Mouse (Mus musculus) embryonic facial prominence, embryonic 12.5 days (tissue): ENCODE measurements around the gene Dlgap3. TPM values are rescaled to one million over a fixed set of nuclear protein-coding genes. Genes with fewer than 3 reads are reported as not detected.

ENCODE experiments used
- ATAC-seq: fragments of 200-750 bp; cut with Nextera tagmentation; 2 replicates; pipeline ENCODE4 v1.8.0; 2017; ENCODE audit not compliant: insufficient number of reproducible peaks, insufficient read depth, low FRiP score, low TSS enrichment
- H3K27ac ChIP-seq: fragments of 300-500 bp; sonication (generic); 2 replicates; pipeline ENCODE4 v1.5.1; 2016; ENCODE audit warnings: mild to moderate bottlenecking
- H3K27me3 ChIP-seq: fragments of 300-500 bp; sonication (generic); 2 replicates; pipeline ENCODE4 v1.6.1; 2016; ENCODE audit warnings: mild to moderate bottlenecking, moderate library complexity
- H3K36me3 ChIP-seq: fragments of 300-500 bp; sonication (generic); 2 replicates; pipeline ENCODE4 v1.6.1; 2016; ENCODE audit warnings: mild to moderate bottlenecking
- H3K4me1 ChIP-seq: fragments of 300-500 bp; sonication (generic); 2 replicates; pipeline ENCODE4 v1.6.1; 2016
- H3K4me2 ChIP-seq: fragments of 300-500 bp; sonication (generic); replicated peaks from 2 replicates; pipeline ENCODE4 v1.6.1; 2016; ENCODE audit warnings: mild to moderate bottlenecking, moderate library complexity
- H3K4me3 ChIP-seq: fragments of 300-500 bp; sonication (generic); 2 replicates; pipeline ENCODE4 v1.5.1; 2016; ENCODE audit warnings: mild to moderate bottlenecking
- H3K9ac ChIP-seq: fragments of 300-500 bp; sonication (generic); 2 replicates; pipeline ENCODE4 v1.6.1; 2016; ENCODE audit warnings: mild to moderate bottlenecking, moderate library complexity
- H3K9me3 ChIP-seq: fragments of 300-500 bp; sonication (generic); 2 replicates; pipeline ENCODE4 v1.6.1; 2016; ENCODE audit warnings: mild to moderate bottlenecking, moderate library complexity
- WGBS: fragments of 180-500 bp; shearing (Covaris S2); methylation state at CpG from one replicate; pipeline ENCODE4 v1.1.7; 2016; 5-methylcytosine and 5-hydroxymethylcytosine counted together
- polyA plus RNA-seq: library from polyadenylated mRNA; unstranded; fragments of >200 nt; fragmentation: Nextera tagmentation; extraction: Ambion mirVana; gene quantifications from 2 replicates; pipeline ENCODE4 v1.2.1, GENCODE M21; 2016

Gene Dlgap3
- polyA plus RNA-seq, 1 experiment from 2014 or later: 1.3 TPM

DNA sequence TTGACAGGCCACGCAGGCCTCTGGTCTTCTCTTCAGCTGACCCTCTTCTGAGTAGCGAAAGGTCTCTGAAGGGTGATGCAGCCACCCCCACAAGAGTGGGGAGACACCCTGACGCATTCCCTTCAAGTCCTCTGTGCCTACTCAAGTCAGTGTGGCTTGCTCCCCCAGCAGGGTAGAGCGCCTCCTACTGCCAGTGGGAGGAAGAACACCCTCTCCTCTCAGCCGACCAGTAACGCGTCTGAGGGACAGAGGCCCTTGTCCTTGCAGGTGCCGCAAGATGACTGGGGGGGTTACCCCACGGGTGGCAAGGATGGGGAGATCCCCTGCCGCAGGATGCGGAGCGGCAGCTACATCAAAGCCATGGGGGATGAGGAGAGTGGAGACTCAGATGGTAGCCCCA is 30.4 kb downstream of the Dlgap3 start:
- no peaks in the 10 kb centered on the region for H3K9me3 ChIP-seq
- no peak for ATAC-seq
- H3K4me2 ChIP-seq: no peak overlapping the region
- no peak overlapping the region for H3K9ac ChIP-seq
- H3K27me3 ChIP-seq: 0 out of 2 replicates have a peak, but pooled peaks cover 3% of the 10 kb centered on the region
- no peaks in the 10 kb centered on the region for H3K4me1 ChIP-seq
- H3K27ac ChIP-seq: no peak overlapping the region
- no peaks in the 10 kb centered on the region for H3K36me3 ChIP-seq
- H3K4me3 ChIP-seq: no peak overlapping the region
- 53% methylated on average over 12 of the region's 12 CpGs for WGBS

DNA sequence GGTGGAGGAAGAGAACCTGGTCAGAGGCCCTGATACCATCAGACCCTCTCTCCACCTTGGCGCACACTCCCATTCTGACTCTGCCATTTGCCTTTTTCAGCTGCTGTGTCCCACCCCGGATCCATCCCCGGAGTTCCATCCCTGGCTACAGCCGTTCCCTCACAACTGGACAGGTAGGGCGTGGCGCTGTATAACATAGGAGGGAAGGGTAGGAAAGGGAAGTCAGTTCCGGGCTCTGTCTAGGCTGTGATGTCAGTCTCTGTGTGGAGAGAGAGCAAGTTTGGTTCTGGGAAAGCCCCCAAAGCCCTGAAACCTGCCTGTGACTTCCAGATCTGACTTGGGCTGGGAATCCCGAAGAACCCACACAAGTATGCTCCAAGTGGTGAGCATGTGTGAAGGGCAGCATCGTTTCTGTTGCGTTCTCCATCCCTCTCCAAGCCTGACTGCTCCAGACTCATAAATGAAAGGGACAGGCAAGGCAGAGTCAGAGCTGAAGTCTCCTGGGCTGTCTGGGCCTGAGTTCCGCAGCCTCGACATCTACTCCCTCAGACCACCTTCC is 31.2 kb downstream of the Dlgap3 start:
- Histone ChIP-seq H3K4me1 (no peaks in the 10 kb centered on the region), H3K9me3 (no peaks in the 10 kb centered on the region), H3K9ac (no peak overlapping the region), H3K27me3 (0 out of 2 replicates have a peak, but pooled peaks cover 3% of the 10 kb centered on the region), H3K36me3 (no peaks in the 10 kb centered on the region), H3K4me3 (no peak overlapping the region), H3K4me2 (no peak overlapping the region), H3K27ac (no peak overlapping the region)
- 88% methylated on average over 12 of the region's 12 CpGs for WGBS
- no peak for ATAC-seq

DNA sequence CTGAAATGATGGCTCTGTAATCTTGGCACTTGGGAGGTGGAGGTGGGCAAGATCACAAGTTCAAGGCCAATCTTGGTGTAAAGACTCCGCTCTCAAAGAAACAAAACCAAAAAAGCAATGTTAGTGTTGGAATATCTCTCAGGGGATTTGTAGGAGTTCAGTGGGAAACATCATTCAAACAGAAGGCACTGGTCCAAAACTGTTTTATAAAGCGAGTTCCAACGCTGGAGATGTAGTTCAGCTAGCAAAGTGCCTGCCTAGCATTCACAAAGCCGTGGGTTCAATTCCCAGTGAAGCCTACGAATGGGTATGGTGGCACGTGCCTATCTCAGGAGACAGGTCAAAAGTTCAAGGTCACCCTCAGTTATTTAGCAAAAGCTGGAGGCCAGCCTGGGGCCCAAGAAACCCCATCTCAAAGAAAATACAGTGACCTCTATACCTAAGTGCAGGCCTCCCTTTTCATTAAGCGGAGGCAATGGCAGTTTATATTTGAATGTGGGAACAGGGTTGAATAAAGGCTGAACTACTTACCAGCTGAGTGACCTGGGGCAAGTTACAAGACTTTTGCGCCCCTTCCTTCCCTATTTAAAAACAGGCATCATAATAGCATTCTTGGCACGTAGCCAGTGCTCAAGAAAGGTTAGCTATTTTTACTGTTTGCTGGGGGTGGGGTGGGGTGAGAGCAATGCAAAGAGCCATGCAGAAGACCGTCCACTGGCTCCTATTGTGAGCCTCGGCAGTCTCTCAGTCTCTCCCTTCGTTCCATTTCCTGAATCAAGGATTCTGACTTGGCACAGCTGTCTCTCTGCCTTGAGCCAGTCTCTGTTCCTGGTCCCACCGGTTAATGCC is 32.0 kb downstream of the Dlgap3 start:
- Histone ChIP-seq H3K4me1 (no peaks in the 10 kb centered on the region), H3K9ac (no peak overlapping the region), H3K4me2 (no peak overlapping the region), H3K36me3 (no peaks in the 10 kb centered on the region), H3K27me3 (0 out of 2 replicates have a peak, but pooled peaks cover 3% of the 10 kb centered on the region), H3K27ac (no peak overlapping the region), H3K4me3 (no peak overlapping the region), H3K9me3 (no peaks in the 10 kb centered on the region)
- ATAC-seq: no peak
- 73% methylated on average over 13 of the region's 13 CpGs for WGBS

DNA sequence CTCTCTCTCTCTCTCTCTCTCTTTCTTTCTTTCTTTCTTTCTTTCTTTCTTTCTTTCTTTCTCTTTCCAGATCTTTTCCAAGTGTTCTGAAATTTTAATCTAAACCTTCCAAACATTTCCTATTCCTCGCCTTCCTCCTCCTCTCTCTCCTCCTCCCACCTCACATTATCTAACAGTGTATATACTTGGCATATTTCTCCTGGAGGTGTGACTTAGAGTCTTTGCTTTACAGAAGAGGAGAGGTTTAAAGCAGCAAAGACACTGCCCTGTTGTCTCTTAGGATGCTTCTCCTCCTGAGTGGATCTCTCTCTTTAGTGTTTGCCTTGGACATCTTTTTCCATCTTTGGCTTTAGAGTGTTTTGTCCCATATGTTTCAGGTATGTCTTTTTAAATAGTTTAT is 34.1 kb downstream of the Dlgap3 start:
- 50% methylated on average over 1 of the region's 1 CpGs for WGBS
- H3K9ac ChIP-seq: no peak overlapping the region
- no peak overlapping the region for H3K27ac ChIP-seq
- H3K4me3 ChIP-seq: no peak overlapping the region
- H3K27me3 ChIP-seq: 0 out of 2 replicates have a peak, but pooled peaks cover 3% of the 10 kb centered on the region
- no peaks in the 10 kb centered on the region for H3K9me3 ChIP-seq
- ATAC-seq: no peak
- no peak overlapping the region for H3K4me2 ChIP-seq
- no peaks in the 10 kb centered on the region for H3K36me3 ChIP-seq
- no peaks in the 10 kb centered on the region for H3K4me1 ChIP-seq

DNA sequence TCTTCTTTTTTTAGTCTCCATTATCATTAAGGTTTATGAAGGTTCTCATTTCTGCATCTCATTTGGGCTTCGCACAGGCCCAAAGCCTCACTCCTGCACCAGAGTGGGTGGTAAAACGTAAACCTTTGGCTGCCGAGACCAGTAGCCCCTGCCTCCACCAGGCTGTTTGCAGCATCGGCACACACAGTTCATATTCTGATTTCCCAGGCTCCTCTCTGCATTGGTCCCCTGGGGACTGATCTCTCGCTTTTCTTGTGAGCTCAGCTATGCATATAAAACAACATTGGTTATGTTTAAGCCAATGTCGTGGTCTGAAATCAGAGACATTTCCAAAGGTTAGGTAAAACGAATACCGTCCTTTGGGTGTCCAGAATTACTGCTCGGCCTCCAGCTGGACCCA is 42.3 kb downstream of the Dlgap3 start:
- H3K27ac ChIP-seq: no peak overlapping the region
- H3K4me3 ChIP-seq: no peak overlapping the region
- no peak overlapping the region for H3K4me2 ChIP-seq
- 71% methylated on average over 9 of the region's 9 CpGs for WGBS
- no peaks in the 10 kb centered on the region for H3K36me3 ChIP-seq
- H3K27me3 ChIP-seq: peaks cover 35% of the 10 kb centered on the region
- no peak overlapping the region for H3K9ac ChIP-seq
- no peak for ATAC-seq
- no peaks in the 10 kb centered on the region for H3K9me3 ChIP-seq
- H3K4me1 ChIP-seq: no peaks in the 10 kb centered on the region

DNA sequence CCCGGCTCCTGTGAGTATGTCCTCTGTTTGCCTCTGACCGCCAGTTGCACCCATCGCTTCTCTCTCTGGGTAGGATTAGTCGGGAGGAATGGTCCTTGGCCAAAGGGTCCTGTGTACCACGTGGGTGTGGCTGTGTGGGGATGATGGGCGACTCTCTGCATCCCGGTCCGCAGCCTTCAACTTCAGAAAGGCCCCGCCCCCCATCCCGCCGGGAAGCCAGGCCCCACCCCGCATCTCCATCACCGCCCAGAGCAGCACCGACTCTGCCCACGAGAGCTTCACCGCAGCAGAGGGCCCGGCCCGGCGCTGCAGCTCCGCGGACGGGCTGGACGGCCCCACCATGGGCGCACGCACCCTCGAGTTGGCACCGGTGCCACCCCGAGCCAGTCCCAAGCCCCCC is 45.5 kb downstream of the Dlgap3 start:
- no peak overlapping the region for H3K27ac ChIP-seq
- no peaks in the 10 kb centered on the region for H3K36me3 ChIP-seq
- no peaks in the 10 kb centered on the region for H3K9me3 ChIP-seq
- no peaks in the 10 kb centered on the region for H3K4me1 ChIP-seq
- 0 out of 2 replicates have a peak overlapping the region, but pooled peaks have one; percentile 7 for H3K4me2 ChIP-seq
- H3K27me3 ChIP-seq: peaks cover 39% of the 10 kb centered on the region
- H3K9ac ChIP-seq: no peak overlapping the region
- no peak overlapping the region for H3K4me3 ChIP-seq
- no peak for ATAC-seq
- 16% methylated on average over 28 of the region's 28 CpGs for WGBS

DNA sequence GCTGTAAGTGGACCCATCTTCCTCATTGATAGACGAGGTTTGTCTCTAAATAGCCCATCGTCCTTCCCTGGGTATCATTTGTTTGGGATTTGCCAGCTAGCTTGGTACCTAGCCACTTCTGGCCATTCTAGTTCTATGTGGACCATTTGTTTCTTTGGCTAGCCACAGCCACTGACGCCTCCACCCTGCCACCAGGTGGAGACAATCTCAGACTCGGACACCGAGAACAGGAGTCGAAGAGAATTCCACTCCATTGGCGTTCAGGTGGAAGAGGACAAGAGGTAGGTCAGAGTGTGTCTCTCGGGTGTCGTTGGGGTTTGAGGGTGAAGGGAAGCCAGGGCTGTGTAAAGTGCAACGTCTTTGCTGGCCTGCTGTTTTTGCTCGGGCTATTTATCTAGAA is 46.1 kb downstream of the Dlgap3 start:
- Histone ChIP-seq H3K4me1 (no peaks in the 10 kb centered on the region), H3K9me3 (no peaks in the 10 kb centered on the region), H3K36me3 (no peaks in the 10 kb centered on the region), H3K27ac (no peak overlapping the region), H3K4me3 (no peak overlapping the region), H3K27me3 (peaks cover 39% of the 10 kb centered on the region), H3K4me2 (no peak overlapping the region), H3K9ac (no peak overlapping the region)
- no peak for ATAC-seq
- WGBS: 51% methylated on average over 11 of the region's 11 CpGs

DNA sequence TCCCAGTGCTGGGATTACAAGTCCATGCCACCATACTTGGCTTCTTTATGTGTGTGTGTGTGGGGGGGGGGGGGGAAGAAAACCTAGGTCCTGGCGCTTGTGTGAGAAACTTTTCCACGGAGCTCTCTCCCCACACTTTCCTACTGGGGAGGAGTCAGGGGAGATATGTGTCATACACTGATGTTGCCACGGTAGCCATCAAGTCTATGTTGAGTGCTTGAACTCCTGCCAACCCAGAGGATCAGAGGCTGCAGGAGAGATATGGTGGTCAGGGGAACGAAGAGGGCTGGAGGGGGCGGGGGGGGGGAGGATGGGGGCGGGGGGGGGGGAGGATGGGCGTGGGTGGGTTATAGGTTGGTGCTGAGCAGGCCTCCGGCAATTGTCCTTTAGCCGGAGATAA is 46.8 kb downstream of the Dlgap3 start:
- no peak overlapping the region for H3K9ac ChIP-seq
- ATAC-seq: no peak
- H3K9me3 ChIP-seq: no peaks in the 10 kb centered on the region
- H3K4me2 ChIP-seq: no peak overlapping the region
- H3K27me3 ChIP-seq: peaks cover 39% of the 10 kb centered on the region
- H3K36me3 ChIP-seq: no peaks in the 10 kb centered on the region
- 78% methylated on average over 5 of the region's 9 CpGs for WGBS
- no peak overlapping the region for H3K27ac ChIP-seq
- no peaks in the 10 kb centered on the region for H3K4me1 ChIP-seq
- no peak overlapping the region for H3K4me3 ChIP-seq

DNA sequence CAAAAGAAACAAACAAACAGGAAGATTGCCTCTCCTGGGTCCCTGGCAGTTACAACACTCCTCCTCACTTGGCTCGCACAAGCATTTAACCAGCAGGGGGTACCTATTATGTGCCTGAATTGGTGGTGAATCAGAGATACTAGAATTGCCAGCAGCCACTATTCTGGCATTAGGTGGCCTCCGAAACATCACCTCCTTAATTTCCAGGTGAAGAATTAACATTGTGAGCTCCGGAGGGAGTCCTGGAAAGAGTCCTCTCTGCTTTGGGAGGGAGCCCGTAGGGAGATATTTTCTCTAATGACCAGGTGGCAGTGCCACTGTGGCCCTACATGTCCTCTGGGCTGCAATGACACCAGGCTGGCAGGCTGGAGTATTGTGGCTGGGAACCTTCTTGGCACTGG is 47.2 kb downstream of the Dlgap3 start:
- no peak for ATAC-seq

DNA sequence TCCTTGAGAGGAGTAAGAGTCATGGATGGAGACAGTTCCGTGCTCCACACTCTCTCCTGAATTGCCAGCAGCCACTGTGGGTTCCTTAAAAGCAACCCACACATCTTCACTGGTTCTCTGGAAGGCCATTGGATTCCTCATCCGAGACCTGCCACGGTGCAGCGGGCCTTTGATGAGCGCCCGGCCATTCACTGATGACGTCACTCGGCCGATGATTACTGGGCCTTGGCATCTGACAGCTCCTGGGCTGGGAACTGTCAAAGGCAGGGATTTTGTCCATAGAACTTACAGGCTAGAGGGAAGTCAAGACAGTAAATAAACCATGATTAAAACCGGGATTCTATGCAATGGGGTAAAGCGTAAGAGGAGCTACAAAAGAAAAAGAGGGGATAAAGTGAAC is 48.0 kb downstream of the Dlgap3 start:
- Histone ChIP-seq H3K4me3 (no peak overlapping the region), H3K36me3 (no peaks in the 10 kb centered on the region), H3K9ac (no peak overlapping the region), H3K9me3 (no peaks in the 10 kb centered on the region), H3K4me2 (no peak overlapping the region), H3K27ac (no peak overlapping the region), H3K4me1 (no peaks in the 10 kb centered on the region), H3K27me3 (peaks cover 41% of the 10 kb centered on the region)
- no peak for ATAC-seq
- 69% methylated on average over 11 of the region's 11 CpGs for WGBS

More for the DNA sequence above, 47.2 kb downstream of the Dlgap3 start:
- Histone ChIP-seq H3K4me1 (no peaks in the 10 kb centered on the region), H3K27me3 (peaks cover 39% of the 10 kb centered on the region), H3K36me3 (no peaks in the 10 kb centered on the region), H3K4me2 (no peak overlapping the region), H3K9me3 (no peaks in the 10 kb centered on the region), H3K9ac (no peak overlapping the region), H3K27ac (no peak overlapping the region), H3K4me3 (no peak overlapping the region)
- WGBS: 80% methylated on average over 4 of the region's 4 CpGs

DNA sequence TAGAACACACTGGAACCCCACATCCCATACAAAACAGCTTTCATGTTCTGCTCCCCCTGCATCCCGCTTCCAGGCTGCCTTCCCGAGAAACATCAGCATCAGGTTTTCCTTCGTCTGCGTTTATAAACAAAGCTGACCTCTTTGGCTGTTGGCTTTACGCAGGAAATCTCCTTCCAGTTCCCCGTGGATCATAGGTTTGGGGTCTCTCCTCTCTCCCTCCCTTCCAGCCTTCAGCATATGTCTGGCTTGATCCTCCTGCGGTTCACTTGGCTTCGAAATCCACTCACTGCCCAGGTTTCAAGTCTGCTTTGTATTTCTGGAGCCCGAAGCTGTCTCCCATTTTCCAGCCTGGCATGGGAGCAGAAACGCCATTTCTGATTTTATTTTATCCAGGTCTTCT is 54.3 kb downstream of the Dlgap3 start:
- Histone ChIP-seq H3K27ac (no peak overlapping the region), H3K9ac (no peak overlapping the region), H3K4me2 (no peak overlapping the region), H3K9me3 (no peaks in the 10 kb centered on the region), H3K36me3 (no peaks in the 10 kb centered on the region), H3K4me1 (peaks cover 2% of the 10 kb centered on the region; the same call in 1 of the 2 replicates), H3K27me3 (peaks cover 52% of the 10 kb centered on the region), H3K4me3 (no peak overlapping the region)
- 24% methylated on average over 10 of the region's 10 CpGs for WGBS
- no peak for ATAC-seq

DNA sequence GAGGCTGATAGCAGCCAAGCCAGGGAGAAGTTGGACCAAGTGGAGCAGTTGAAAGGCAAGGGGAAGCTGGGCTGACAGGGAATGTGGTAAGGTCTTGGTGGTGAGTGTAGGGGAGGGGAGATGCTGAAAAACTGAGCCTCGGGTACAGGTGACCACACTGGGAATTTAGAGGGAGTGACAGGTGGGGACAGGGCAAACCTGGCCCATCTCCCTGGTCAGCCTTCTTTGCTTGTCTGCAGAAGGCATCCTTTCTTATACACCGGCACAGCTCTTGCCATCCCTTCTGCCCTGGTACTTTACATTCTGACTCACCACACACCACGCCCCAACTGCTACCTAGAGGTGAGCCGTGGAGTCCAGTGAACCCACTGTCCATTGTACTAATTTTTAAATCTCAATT is 54.8 kb downstream of the Dlgap3 start:
- H3K4me3 ChIP-seq: no peak overlapping the region
- WGBS: 58% methylated on average over 4 of the region's 4 CpGs
- no peak overlapping the region for H3K9ac ChIP-seq
- peaks cover 57% of the 10 kb centered on the region for H3K27me3 ChIP-seq
- no peaks in the 10 kb centered on the region for H3K9me3 ChIP-seq
- no peak overlapping the region for H3K27ac ChIP-seq
- no peak for ATAC-seq
- no peak overlapping the region for H3K4me2 ChIP-seq
- H3K36me3 ChIP-seq: no peaks in the 10 kb centered on the region
- H3K4me1 ChIP-seq: peaks cover 2% of the 10 kb centered on the region; the same call in 1 of the 2 replicates
